Mouse (Mus musculus): Measurements from ENCODE around the gene Olfr1120. TPM values are rescaled to one million over a fixed set of nuclear protein-coding genes. Genes with fewer than 3 reads are reported as not detected.
"Not testable (repeated sequence)": the region's sequence is repeated elsewhere in the genome, so short reads cannot be mapped to it uniquely, and the experiment has no call there.

The Olfr1120 gene
- total and polyA plus RNA-seq, 3 experiments: not detected

- Histone ChIP-seq H3K27ac (ENCODE audit: insufficient read depth, low read depth) (no peak within 1 kb of the TSS), H3K9me3 (replicated peaks; ENCODE audit: low read length) (peaks cover 14% of the 10 kb centered on the region), H3K9ac (ENCODE audit: insufficient read depth, low read depth) (no peak within 1 kb of the TSS), H3K4me1 (ENCODE audit: control insufficient read depth in 1 of 2, insufficient read depth in 2 of 2) (no peaks in the 10 kb centered on the region), H3K4me3 (replicated peaks in 1 of 3; ENCODE audit: low read depth in 2 of 3, low read length in 2 of 3, poor library complexity in 1 of 3) (no peak within 1 kb of the TSS), H3K4me2 (ENCODE audit: insufficient read depth, low read depth, poor library complexity, severe bottlenecking) (no peak within 1 kb of the TSS), H3K36me3 (replicated peaks in 1 of 2; ENCODE audit: control insufficient read depth in 1 of 2, insufficient read depth in 1 of 2, low read length in 1 of 2) (no peaks in the 10 kb centered on the region), H3K27me3 (replicated peaks) (no peaks in the 10 kb centered on the region), H3K79me2 (replicated peaks; ENCODE audit: control insufficient read depth, extremely low read depth, insufficient read depth, poor library complexity, severe bottlenecking) (no peaks in the 10 kb centered on the region)
- dilution Hi-C loops (cut with MboI; ENCODE audit: extremely low pct_ligation_motif_present, extremely low pct_unique_long_range_greater_than_20kb, low sequenced_read_pairs) (no loop called here), in situ Hi-C loops (cut with MboI; ENCODE audit: low pct_ligation_motif_present, low pct_unique_long_range_greater_than_20kb, low sequenced_read_pairs) (no loop called here)
- DNase-seq (ENCODE audit: extremely low read depth): no peak
- TF ChIP-seq PAX5 (IDR thresholded peaks at IDR 0.05; ENCODE audit: low read length): no peak
- TF ChIP-seq RAD21 (IDR thresholded peaks at IDR 0.05; ENCODE audit: low read depth, low read length): no peak
- TF ChIP-seq MYC (IDR thresholded peaks at IDR 0.05; ENCODE audit: low read depth, low read length): no peak
- TF ChIP-seq MAX (IDR thresholded peaks at IDR 0.05; ENCODE audit: low read length): no peak
- TF ChIP-seq ELF1 (IDR thresholded peaks at IDR 0.05; ENCODE audit: low read depth, low read length): no peak
- TF ChIP-seq ZNF384 (IDR thresholded peaks at IDR 0.05; ENCODE audit: low read depth, low read length): no peak
- no peak for TF ChIP-seq JUN (IDR thresholded peaks at IDR 0.05; ENCODE audit: insufficient read depth, low read depth, low read length)
These were observed 30.9 kb downstream of the Olfr1120 start, which contains the start of gene Olfr1122 for GRCm38 (mm10) chr2:87385549-87385948. Olfr1122 (plus strand) TSS chr2:87385849.

- H3K4me1 ChIP-seq (ENCODE audit: control insufficient read depth in 1 of 2, insufficient read depth in 2 of 2); H3K9me3 ChIP-seq (replicated peaks; ENCODE audit: low read length); H3K9ac ChIP-seq (ENCODE audit: insufficient read depth, low read depth); dilution Hi-C loops (cut with MboI; ENCODE audit: extremely low pct_ligation_motif_present, extremely low pct_unique_long_range_greater_than_20kb, low sequenced_read_pairs); H3K79me2 ChIP-seq (replicated peaks; ENCODE audit: control insufficient read depth, extremely low read depth, insufficient read depth, poor library complexity, severe bottlenecking); in situ Hi-C loops (cut with MboI; ENCODE audit: low pct_ligation_motif_present, low pct_unique_long_range_greater_than_20kb, low sequenced_read_pairs); DNase-seq (ENCODE audit: extremely low read depth); H3K27me3 ChIP-seq (replicated peaks); H3K27ac ChIP-seq (ENCODE audit: insufficient read depth, low read depth); H3K4me3 ChIP-seq (replicated peaks in 1 of 3; ENCODE audit: low read depth in 2 of 3, low read length in 2 of 3, poor library complexity in 1 of 3); H3K36me3 ChIP-seq (replicated peaks in 1 of 2; ENCODE audit: control insufficient read depth in 1 of 2, insufficient read depth in 1 of 2, low read length in 1 of 2); H3K4me2 ChIP-seq (ENCODE audit: insufficient read depth, low read depth, poor library complexity, severe bottlenecking): not testable (repeated sequence)
These were observed 39.0 kb downstream of the Olfr1120 start for GRCm38 (mm10) chr2:87393605-87394004.

- H3K36me3 ChIP-seq (replicated peaks in 1 of 2; ENCODE audit: control insufficient read depth in 1 of 2, insufficient read depth in 1 of 2, low read length in 1 of 2); H3K27ac ChIP-seq (ENCODE audit: insufficient read depth, low read depth); H3K4me3 ChIP-seq (replicated peaks in 1 of 3; ENCODE audit: low read depth in 2 of 3, low read length in 2 of 3, poor library complexity in 1 of 3); dilution Hi-C loops (cut with MboI; ENCODE audit: extremely low pct_ligation_motif_present, extremely low pct_unique_long_range_greater_than_20kb, low sequenced_read_pairs); in situ Hi-C loops (cut with MboI; ENCODE audit: low pct_ligation_motif_present, low pct_unique_long_range_greater_than_20kb, low sequenced_read_pairs); H3K9me3 ChIP-seq (replicated peaks; ENCODE audit: low read length); DNase-seq (ENCODE audit: extremely low read depth); H3K4me1 ChIP-seq (ENCODE audit: control insufficient read depth in 1 of 2, insufficient read depth in 2 of 2); H3K9ac ChIP-seq (ENCODE audit: insufficient read depth, low read depth); H3K27me3 ChIP-seq (replicated peaks); H3K79me2 ChIP-seq (replicated peaks; ENCODE audit: control insufficient read depth, extremely low read depth, insufficient read depth, poor library complexity, severe bottlenecking); H3K4me2 ChIP-seq (ENCODE audit: insufficient read depth, low read depth, poor library complexity, severe bottlenecking): not testable (repeated sequence)
These were observed 40.1 kb downstream of the Olfr1120 start for GRCm38 (mm10) chr2:87394686-87395085.

Other genes with a start within 250 kb of the Olfr1120 start
- not detected in 2 replicates for gene Olfr259, start 240.2 kb upstream of the Olfr1120 start, total RNA-seq (2012; rRNA removed)
- not detected in 2 replicates for gene Olfr259, start 240.2 kb upstream of the Olfr1120 start, total RNA-seq (2014; rRNA removed)
- gene Olfr259, start 240.2 kb upstream of the Olfr1120 start, polyA plus RNA-seq (2012; ENCODE audit: insufficient read length, low read depth): not detected in 2 replicates
- not detected in 2 replicates for gene Olfr1110, start 214.5 kb upstream of the Olfr1120 start, total RNA-seq (2012; rRNA removed)
- gene Olfr1110, start 214.5 kb upstream of the Olfr1120 start, total RNA-seq (2014; rRNA removed): not detected in 2 replicates
- not detected in 2 replicates for gene Olfr1110, start 214.5 kb upstream of the Olfr1120 start, polyA plus RNA-seq (2012; ENCODE audit: insufficient read length, low read depth)
- not detected in 2 replicates for gene Olfr1111, start 202.2 kb upstream of the Olfr1120 start, total RNA-seq (2012; rRNA removed)
- gene Olfr1111, start 202.2 kb upstream of the Olfr1120 start, total RNA-seq (2014; rRNA removed): not detected in 2 replicates
- not detected in 2 replicates for gene Olfr1111, start 202.2 kb upstream of the Olfr1120 start, polyA plus RNA-seq (2012; ENCODE audit: insufficient read length, low read depth)
- not detected in 2 replicates for gene Olfr1112, start 167.0 kb upstream of the Olfr1120 start, total RNA-seq (2012; rRNA removed)
- not detected in 2 replicates for gene Olfr1112, start 167.0 kb upstream of the Olfr1120 start, total RNA-seq (2014; rRNA removed)
- gene Olfr1112, start 167.0 kb upstream of the Olfr1120 start, polyA plus RNA-seq (2012; ENCODE audit: insufficient read length, low read depth): not detected in 2 replicates
- not detected in 2 replicates for gene Olfr1113, start 145.8 kb upstream of the Olfr1120 start, total RNA-seq (2012; rRNA removed)
- gene Olfr1113, start 145.8 kb upstream of the Olfr1120 start, total RNA-seq (2014; rRNA removed): not detected in 2 replicates
- not detected in 2 replicates for gene Olfr1113, start 145.8 kb upstream of the Olfr1120 start, polyA plus RNA-seq (2012; ENCODE audit: insufficient read length, low read depth)
- gene Olfr1115, start 106.8 kb upstream of the Olfr1120 start, total RNA-seq (2012; rRNA removed): not detected in 2 replicates
- gene Olfr1115, start 106.8 kb upstream of the Olfr1120 start, total RNA-seq (2014; rRNA removed): not detected in 2 replicates
- not detected in 2 replicates for gene Olfr1115, start 106.8 kb upstream of the Olfr1120 start, polyA plus RNA-seq (2012; ENCODE audit: insufficient read length, low read depth)
- gene Olfr1116, start 87.3 kb upstream of the Olfr1120 start, total RNA-seq (2012; rRNA removed): not detected in 2 replicates
- gene Olfr1116, start 87.3 kb upstream of the Olfr1120 start, total RNA-seq (2014; rRNA removed): not detected in 2 replicates
- gene Olfr1116, start 87.3 kb upstream of the Olfr1120 start, polyA plus RNA-seq (2012; ENCODE audit: insufficient read length, low read depth): not detected in 2 replicates
- gene Olfr1118, start 47.2 kb upstream of the Olfr1120 start, total RNA-seq (2012; rRNA removed): not detected in 2 replicates
- gene Olfr1118, start 47.2 kb upstream of the Olfr1120 start, total RNA-seq (2014; rRNA removed): not detected in 2 replicates
- not detected in 2 replicates for gene Olfr1118, start 47.2 kb upstream of the Olfr1120 start, polyA plus RNA-seq (2012; ENCODE audit: insufficient read length, low read depth)
- not detected in 2 replicates for gene Olfr1121, start 15.1 kb downstream of the Olfr1120 start, total RNA-seq (2012; rRNA removed)
- gene Olfr1121, start 15.1 kb downstream of the Olfr1120 start, total RNA-seq (2014; rRNA removed): not detected in 2 replicates
- not detected in 2 replicates for gene Olfr1121, start 15.1 kb downstream of the Olfr1120 start, polyA plus RNA-seq (2012; ENCODE audit: insufficient read length, low read depth)
- not detected in 2 replicates for gene Olfr1122, start 31.0 kb downstream of the Olfr1120 start, total RNA-seq (2012; rRNA removed)
- gene Olfr1122, start 31.0 kb downstream of the Olfr1120 start, total RNA-seq (2014; rRNA removed): not detected in 2 replicates
- gene Olfr1122, start 31.0 kb downstream of the Olfr1120 start, polyA plus RNA-seq (2012; ENCODE audit: insufficient read length, low read depth): not detected in 2 replicates
- gene Olfr1123, start 61.8 kb downstream of the Olfr1120 start, total RNA-seq (2012; rRNA removed): not detected in 2 replicates
- gene Olfr1123, start 61.8 kb downstream of the Olfr1120 start, total RNA-seq (2014; rRNA removed): not detected in 2 replicates
- not detected in 2 replicates for gene Olfr1123, start 61.8 kb downstream of the Olfr1120 start, polyA plus RNA-seq (2012; ENCODE audit: insufficient read length, low read depth)
- not detected in 2 replicates for gene Olfr1124, start 75.5 kb downstream of the Olfr1120 start, total RNA-seq (2012; rRNA removed)
- gene Olfr1124, start 75.5 kb downstream of the Olfr1120 start, total RNA-seq (2014; rRNA removed): not detected in 2 replicates
- gene Olfr1124, start 75.5 kb downstream of the Olfr1120 start, polyA plus RNA-seq (2012; ENCODE audit: insufficient read length, low read depth): not detected in 2 replicates
- not detected in 2 replicates for gene Olfr1126, start 99.1 kb downstream of the Olfr1120 start, total RNA-seq (2012; rRNA removed)
- not detected in 2 replicates for gene Olfr1126, start 99.1 kb downstream of the Olfr1120 start, total RNA-seq (2014; rRNA removed)
- gene Olfr1126, start 99.1 kb downstream of the Olfr1120 start, polyA plus RNA-seq (2012; ENCODE audit: insufficient read length, low read depth): not detected in 2 replicates
- not detected in 2 replicates for gene Pramel7, start 142.3 kb downstream of the Olfr1120 start, total RNA-seq (2012; rRNA removed)
- not detected in 2 replicates for gene Pramel7, start 142.3 kb downstream of the Olfr1120 start, total RNA-seq (2014; rRNA removed)
- not detected in 2 replicates for gene Pramel7, start 142.3 kb downstream of the Olfr1120 start, polyA plus RNA-seq (2012; ENCODE audit: insufficient read length, low read depth)
- gene Pramel6, start 151.8 kb downstream of the Olfr1120 start, total RNA-seq (2012; rRNA removed): not detected in 2 replicates
- gene Pramel6, start 151.8 kb downstream of the Olfr1120 start, total RNA-seq (2014; rRNA removed): not detected in 2 replicates
- not detected in 2 replicates for gene Pramel6, start 151.8 kb downstream of the Olfr1120 start, polyA plus RNA-seq (2012; ENCODE audit: insufficient read length, low read depth)
- gene Olfr153, start 177.0 kb downstream of the Olfr1120 start, total RNA-seq (2012; rRNA removed): not detected in 2 replicates
- gene Olfr153, start 177.0 kb downstream of the Olfr1120 start, total RNA-seq (2014; rRNA removed): not detected in 2 replicates
- not detected in 2 replicates for gene Olfr153, start 177.0 kb downstream of the Olfr1120 start, polyA plus RNA-seq (2012; ENCODE audit: insufficient read length, low read depth)
- not detected in 2 replicates for gene Olfr1128, start 190.7 kb downstream of the Olfr1120 start, total RNA-seq (2012; rRNA removed)
- gene Olfr1128, start 190.7 kb downstream of the Olfr1120 start, total RNA-seq (2014; rRNA removed): not detected in 2 replicates
- not detected in 2 replicates for gene Olfr1128, start 190.7 kb downstream of the Olfr1120 start, polyA plus RNA-seq (2012; ENCODE audit: insufficient read length, low read depth)
- gene Olfr1129, start 219.1 kb downstream of the Olfr1120 start, total RNA-seq (2012; rRNA removed): not detected in 2 replicates
- not detected in 2 replicates for gene Olfr1129, start 219.1 kb downstream of the Olfr1120 start, total RNA-seq (2014; rRNA removed)
- 0.17 TPM in 1 of 2 replicates, not detected in the other for gene Olfr1129, start 219.1 kb downstream of the Olfr1120 start, polyA plus RNA-seq (2012; ENCODE audit: insufficient read length, low read depth)